Mouse (Mus musculus): ENCODE measurements around the gene B3gat2.

B3gat2 gene

DNA sequence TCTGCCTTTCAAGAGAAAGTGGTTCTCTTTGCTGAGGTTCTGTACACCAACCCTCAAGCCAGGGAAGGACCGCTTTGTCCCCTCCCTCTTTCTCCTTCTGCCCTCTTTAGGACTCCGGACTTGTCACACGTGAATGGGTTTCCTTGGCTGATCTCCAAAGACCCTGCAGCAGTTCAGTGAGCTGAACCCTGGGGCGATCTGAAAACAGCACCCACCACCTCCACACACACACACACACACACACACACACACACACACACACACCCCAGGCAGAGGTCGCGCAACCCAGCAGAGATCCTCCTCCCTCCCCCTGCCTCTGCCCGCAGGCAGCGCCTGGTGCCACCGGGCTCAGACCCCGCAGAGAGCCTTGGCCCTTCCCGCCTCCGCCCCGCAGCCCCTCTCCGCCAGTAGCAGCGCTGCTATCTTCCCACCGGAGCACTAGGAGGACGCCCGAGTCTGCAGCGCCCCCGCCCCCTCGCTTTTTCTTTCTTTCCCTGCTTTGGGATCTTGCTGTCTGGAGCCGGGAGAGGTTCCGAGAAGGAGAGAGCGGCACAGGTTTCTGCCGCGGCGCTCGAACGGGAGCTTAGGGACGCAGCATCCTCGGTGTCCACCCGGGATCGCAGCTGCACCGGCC is at the start of gene B3gat2:
B3gat2 (plus strand) TSS at position 252 of the 634 bp plus-strand sequence.
- DNase-seq: peak; percentile 82

DNA sequence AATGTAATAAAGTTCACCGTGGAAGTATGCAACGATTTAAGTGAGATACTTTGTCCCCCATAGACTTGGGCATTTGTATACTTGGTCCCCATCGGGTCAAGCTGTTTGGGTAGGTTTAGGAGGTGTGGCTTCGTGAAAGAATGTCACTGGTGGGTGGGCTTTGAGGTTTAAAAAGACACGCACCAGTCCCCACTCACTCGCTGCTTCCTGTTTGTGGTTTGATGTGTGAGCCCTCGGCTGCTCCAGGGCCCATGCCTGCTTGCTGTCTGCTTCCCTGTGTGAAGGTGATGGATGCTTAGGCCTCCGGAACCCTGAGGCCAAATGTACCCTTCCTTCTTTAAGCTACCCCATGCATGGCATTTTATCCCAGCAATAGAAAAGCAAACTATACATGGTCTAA is 41.2 kb upstream of the B3gat2 start:
- DNase-seq: no peak

DNA sequence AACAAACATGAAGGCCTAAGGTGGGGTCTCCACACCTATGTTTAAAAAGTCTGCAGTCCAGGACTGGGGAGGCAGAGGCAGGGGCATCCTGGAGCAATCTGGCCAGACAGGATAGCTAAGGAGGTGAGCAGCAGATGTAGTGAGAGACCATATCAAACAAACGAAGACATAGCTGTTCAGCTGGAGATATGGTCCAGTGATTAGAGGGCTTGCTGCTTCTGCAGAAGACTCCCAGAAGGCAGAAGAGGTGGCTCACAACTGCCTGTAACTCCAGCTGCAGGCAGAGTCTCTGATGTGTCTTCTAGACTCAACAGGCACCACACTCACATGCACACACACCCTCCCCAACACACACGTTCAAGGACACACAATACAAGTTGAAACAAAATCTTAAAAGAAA is 40.5 kb upstream of the B3gat2 start:
- DNase-seq: no peak

DNA sequence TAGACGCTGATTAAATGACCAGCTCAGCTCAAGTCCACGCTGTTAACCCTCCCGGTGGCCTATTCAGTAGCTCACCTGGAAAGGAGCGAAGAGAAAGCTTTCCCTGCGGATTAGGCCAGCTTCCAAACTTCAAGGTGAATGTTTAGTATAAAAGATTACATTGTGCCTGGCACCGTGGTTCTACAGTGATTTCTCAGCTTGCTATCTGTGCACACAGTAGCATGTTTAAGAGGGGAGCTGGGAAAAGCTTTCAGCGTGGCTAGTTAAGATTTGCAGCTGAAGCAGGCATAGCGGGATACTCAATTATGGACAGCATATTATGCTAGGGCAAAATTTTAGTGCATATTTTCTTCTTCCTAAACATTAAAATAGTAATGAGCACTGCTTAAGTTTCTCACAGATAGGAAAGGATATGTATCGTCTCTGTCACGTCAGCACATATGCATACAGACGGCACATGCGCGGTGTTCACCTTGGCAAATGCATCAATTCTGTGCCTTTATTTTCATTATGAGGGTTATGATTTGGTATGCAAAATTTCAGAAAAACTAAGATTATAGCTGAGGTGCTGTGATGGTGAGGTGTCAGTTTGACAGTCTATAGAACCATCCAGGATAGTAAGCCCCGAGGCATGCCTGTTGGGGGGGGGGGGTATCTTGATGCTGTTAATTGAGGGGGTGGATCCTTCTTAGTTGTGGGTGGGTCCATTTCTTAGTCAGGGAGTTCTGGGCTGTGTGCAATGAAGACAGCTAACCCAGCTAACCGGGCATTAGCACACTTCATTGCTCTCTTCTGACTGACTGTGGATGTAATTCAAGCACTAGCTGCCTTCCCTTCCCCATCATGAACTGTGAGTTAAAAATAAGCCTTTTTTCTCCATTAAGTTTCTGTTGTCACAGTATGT is 38.8 kb upstream of the B3gat2 start:
- DNase-seq: no peak

DNA sequence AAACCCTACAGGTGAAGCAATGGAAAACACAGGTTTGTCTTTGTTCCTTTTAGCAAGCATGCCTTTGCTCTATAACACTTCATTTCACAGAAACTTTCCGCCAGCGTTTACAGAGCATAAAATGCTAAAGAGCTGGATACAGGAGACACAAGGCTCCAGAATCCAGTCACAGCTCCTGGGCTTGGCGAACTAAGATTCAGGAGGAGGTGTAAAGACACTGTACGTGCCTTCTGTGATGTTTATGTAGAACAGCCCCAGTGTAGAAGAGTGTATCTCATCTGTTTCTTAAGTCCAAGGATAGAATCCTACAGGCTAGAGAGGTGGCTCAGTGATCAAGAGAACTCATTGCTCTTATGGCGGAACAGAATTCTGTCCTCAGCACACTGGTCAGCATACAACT is 30.2 kb upstream of the B3gat2 start:
- no peak for DNase-seq

DNA sequence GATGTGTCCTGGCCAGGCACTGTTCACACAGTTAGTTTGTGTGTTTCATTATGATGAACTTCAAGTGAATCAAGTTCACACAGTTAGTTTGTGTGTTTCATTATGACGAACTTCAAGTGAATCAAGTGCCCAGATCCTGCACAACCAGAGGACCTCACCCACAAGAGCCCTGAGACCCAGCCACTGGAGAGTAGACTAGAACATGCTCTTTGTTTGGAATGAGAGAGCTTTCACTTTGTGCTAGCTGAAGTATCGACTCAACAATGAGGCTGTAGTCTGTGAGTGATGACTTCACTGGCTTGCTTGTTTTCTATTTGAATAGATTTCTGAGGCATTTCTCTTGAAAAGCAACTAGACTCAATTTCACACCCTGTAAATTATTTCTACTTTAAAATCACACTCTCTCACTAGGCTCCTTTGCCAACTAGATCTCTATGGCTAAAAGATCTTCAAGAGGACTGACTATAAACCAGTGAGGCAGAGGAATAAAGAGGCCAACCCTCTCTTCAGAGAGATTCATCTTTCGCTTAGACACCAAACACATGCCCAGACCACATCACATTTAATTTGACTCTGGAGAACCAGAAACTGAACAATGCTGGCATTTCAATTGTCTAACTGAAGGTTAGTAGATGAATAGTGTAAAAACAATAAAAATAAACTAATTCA is 10.6 kb upstream of the B3gat2 start:
- no peak for DNase-seq

DNA sequence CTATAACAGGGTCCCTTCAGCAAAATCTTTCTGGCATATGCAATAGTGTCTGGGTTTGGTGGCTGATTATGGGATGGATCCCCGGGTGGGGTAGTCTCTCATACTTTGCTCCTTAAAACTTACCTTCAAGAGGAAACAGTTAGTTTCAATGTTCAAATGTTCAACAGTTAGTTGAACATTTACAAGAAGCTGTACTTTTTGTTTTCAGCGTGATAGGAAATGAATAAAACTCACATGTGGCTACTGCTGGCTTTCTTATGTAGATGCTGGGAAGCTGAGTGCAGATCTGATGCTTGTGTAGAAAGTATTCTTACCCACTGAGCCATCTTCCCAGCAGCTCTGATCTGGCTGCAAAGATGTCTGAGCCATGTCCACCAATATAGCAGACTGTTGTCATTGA is 8.5 kb upstream of the B3gat2 start:
- DNase-seq: no peak

DNA sequence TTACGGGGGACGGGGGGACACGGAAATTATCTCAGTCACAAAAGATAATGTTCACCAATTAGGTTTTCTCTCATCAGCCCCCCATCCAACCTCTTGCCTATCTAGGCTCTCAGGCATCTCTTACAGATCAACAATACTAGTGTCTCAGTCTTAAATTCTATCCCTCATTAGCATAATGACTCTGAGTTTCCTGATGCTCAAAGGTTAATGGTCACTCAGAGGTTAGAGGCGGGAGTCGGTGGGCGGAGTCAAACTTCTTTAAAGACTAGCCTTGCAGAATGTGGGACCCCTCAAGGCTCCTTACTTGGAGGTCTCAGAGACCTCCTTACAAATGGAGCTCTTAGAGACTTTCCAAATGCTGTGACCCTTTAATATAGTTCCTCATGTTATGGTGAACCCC is 8.0 kb upstream of the B3gat2 start:
- no peak for DNase-seq

DNA sequence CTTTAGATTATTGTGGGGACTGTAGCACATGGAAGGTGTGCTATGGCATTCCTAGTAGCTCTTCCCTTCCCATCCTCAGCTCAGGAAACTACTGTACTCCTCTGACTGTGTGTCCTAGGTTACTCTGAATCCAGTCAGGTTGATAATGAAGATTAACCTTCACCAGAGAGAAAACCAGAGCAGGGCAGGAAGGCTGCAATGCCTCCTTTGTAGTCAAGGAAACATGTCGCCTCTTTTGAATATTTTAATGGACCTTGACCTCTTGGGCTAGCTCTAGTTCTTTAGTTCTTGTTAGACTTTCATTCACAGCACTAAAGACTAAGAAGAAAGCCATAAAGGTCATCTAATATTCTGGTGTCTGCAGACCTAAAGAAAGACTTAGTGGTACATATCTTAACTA is 7.2 kb upstream of the B3gat2 start:
- no peak for DNase-seq

DNA sequence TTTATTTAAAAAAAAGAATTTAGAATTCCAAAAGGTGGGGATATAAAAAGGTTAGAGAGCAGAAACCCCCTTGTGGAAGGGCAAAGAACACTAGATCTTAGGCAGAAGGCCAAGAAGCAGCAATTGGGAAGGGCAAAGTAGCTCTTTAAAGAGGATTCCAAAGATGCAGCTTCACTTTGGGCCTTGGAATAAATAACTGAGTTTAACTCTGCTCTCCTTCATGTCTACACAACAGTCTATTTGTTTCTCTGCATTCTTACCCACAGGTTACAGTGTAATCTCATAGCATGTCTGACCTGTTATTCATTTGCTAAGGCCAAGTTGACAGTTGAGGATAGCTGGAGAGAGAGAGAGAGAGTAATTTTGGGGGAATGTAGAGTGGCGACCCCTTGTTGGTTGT is 6.6 kb upstream of the B3gat2 start:
- no peak for DNase-seq

DNA sequence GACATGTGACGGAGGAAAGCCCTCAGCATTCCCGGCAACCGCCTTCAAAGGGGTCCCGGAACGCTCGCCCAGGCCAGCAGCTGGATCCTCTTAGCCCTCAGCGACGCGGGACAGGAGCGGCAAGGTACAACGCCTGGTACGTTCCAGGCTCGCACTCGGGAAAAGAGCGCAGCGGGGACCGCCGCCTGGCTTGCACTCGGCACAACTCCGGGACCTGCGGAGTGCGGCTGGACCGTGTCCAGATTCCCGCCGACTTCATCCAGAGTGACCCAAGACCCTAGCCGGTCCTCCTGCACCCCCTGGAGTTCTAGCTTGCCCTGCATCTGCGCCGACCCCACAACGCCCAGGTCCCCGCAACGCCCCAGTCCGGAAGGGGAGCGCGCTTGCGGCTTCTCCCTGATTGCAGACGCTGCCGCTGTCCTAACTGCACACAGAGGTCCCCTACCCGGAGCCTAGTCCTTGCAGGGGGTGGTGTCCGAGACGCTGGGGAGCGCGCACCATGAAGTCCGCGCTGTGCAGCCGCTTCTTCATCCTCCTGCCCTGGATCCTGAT is 659 bp downstream of the B3gat2 start:
- peak; percentile 71 for DNase-seq

DNA sequence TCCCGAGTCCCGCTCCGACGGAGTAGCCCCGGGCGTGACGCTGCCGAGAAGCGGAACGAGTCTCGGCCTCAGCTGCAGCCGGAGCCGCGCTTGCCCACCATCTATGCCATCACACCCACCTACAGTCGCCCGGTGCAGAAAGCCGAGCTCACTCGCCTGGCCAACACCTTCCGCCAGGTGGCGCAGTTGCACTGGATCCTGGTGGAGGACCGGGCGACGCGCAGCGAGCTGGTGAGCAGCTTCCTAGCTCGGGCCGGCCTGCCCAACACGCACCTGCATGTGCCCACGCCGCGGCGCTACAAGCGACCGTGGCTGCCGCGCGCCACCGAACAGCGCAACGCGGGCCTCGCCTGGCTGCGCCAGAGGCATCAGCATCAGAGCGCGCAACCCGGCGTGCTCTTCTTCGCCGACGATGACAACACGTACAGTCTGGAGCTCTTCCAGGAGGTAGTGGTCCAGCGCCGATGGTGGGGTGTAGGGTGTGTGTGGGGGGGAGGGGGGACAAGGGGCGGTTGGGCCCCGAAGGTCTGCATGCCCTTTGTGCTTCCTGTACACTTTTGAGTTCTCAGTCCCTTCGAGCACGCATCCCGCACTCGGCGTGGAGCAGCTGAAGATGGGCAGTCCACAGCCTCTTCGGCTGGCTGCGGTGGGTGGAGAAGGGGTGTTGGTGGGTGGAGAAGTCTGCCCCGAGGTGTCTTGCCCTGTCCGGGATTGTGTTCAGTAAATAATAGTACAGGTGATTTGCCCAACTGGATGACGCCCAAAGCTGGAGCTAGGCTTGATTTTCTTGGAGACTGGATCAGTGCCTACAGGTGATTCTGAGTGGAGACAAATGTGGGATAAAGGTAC is 1.5 kb downstream of the B3gat2 start:
- peak; percentile 93 for DNase-seq

DNA sequence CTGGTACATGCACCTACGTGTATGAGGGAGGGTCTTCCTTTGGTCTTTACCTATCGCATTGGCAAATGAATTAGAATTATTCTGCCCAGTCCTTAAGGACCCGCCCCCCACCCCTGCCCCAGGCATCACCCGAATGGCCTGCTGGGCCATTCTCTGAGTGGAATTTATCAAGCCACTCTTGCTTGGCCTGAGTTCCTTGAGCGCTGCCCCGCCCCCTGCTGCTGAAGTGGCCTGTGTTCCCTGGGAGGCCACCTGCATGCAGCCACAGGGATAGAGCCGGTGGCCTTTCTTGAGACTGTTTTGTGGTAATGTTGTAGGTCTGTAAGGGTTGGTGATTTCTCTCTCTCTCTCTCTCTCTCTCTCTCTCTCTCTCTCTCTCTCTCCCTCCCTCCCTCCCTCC is 2.2 kb downstream of the B3gat2 start:
- peak; percentile 42 for DNase-seq

DNA sequence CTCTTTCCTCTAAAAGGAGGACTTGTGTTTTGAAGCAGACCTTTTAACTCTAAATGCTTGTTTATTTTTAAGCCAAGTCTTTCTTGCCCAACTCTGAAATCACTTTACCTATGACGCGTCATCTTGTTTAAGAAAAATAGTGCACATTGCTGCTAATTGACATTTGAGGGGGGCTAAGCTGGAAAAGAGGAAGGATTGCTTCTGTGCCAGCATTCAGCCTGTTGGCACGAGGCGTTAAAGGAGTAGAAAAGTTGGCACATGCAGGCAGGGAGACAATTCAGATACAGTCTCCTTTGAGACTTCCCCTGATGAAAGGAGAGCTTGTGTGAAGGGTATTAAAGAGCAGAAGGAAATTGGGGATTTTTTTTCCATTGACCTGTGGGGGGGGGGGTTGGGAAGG is 3.2 kb downstream of the B3gat2 start:
- no peak for DNase-seq

DNA sequence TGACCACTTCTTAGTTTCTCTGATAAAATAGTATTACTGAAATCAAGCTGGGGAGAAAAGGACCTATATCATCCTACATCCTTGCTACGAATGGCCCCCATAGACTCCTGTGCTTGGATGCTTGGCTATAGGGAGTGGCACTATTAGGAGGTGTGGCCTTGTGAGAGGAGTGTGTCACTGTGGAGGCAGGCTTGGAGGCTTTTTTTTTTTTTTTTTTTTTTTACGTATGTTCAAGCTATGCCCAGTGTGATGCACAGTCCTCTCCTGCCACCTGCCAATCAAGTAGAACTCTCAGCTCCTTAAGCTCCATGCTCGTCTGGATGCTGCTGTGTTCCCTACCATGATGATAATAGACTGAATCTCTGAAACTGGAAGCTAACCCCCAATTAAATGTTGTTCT is 11.5 kb downstream of the B3gat2 start:
- DNase-seq: no peak

DNA sequence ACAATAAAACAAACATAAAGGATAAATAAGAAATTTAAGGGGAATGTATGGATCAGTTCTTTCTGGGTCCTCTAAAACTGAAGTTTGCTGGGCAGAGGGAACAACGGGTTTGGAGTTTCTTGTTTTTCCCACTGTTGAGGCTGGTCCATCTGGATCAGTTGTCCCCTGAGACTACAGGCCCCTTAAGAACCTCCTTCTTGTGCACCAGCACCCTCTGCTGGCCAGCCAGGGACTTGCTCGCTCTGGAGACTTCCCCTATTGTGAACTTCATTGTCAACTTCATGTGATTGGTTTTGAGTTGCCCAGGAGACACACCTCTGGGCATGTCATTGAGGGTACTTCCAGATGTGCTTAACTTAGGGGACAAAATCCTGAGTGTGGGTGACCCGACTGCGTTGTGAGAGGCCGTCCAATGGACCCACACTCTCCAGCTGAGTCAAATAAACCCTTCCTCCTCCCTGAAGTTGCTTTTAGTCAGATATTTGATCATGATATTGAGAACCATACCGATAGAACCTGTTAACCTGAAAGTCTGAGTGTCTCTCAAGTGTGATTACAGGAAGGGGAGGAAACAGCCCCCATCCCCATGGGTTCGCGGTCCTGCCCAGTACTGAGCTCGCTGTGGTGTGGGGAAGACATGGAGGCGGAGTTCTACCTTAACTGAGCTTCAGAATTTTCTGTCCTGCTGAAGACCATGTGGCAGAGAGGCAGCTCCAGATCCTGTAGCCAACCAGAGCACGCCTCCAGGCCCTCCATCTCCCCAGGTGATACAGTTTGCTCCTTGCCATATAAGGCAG is 31.4 kb downstream of the B3gat2 start:
- peak; percentile 77 for DNase-seq

DNA sequence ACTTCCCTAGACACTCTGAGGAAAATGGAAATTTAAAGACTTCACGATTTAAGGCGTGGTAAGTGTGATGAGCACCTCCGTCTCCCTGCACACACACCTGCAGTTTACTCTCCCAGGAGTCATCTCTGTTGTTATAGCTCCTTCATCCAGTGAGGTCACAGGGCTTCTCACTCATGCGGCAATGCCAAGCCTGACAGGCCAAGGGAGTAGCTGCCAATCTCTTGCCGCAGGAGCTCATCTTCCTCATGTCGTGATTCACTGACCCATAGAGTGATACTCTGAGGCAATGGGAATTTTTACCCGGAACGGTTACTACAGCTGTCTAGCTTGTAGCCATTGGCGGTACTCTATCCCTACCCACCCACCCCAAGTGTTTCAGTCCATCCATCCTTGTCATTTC is 36.8 kb downstream of the B3gat2 start:
- peak; percentile 43 for DNase-seq

DNA sequence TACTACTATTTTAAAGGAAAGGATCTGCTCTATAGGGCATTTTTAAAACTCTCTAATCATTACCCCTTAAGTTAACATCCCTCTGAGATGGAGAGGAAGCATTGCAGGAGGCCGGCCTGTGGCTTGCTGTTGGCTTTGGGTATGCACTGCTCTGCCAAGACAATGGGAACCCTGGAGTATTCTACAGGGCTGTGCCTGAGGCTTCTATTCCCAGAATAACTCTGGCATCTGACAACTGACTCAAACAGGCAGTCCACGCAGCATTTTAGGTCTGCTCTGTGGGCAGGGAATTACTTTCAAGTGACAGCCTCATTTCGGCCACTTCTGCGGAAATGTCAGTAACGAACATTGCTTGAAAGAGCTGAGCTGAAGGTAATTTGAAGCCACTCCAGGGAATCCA is 60.1 kb downstream of the B3gat2 start:
- DNase-seq: no peak

DNA sequence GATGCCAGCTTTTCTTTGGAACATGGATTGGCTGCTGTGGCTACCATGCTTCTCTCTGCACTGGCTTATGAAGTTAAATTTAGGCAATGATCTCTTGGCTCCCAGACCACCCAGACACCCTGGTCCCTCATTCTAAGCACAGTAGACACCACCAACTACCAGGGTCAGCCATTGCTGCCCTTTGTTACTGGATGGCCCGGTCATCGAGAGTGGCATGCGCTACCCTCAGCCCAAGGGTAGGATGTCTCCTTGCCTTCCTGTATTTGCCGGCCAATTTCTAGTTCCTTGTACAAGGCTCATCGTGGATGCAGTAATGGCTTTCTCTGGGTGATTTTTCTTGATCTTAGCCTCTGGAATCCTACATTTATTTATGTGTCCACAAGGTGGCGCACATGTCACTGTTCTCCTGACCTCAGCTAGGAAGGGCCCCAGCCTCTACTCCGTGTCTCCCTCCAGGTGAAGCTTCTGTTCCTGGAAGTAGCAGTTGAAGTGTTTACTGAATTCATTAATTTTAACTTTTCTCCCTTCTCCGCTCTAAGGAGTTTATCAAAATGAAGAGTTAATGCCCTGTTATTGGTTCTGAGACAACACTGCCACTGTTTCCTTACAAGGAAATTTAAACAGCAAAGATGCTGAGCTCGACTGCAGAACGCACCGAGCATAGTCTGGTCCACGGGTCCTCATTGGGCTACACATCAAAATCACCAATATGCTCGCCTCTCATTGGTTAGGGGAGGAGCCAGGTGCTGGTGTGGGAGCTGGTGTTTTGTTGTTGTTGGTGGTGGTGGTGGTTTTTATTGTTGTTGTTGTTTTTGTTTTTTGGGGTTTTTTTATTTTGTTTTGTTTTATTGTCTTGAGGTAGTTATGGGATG is 65.6 kb downstream of the B3gat2 start:
- DNase-seq: peak; percentile 35

DNA sequence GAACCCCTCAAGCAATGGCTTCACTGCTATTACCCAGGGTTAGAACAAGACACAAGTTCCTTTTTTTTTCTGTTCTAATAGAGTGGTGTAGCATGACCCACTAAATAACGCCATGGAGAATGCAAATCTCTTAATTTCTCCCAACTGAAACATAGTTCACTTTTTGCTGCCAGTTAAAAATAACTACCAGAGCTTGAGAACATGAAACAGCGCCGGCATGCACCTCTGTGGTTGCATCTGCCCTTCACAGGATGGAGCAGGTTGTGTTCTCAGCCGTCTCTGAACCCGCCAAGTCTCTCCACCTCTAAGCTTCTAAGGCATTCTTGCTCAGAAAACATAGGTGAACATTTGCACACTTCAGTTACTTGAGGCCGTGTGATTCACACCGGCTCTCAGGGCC is 72.7 kb downstream of the B3gat2 start:
- no peak for DNase-seq

DNA sequence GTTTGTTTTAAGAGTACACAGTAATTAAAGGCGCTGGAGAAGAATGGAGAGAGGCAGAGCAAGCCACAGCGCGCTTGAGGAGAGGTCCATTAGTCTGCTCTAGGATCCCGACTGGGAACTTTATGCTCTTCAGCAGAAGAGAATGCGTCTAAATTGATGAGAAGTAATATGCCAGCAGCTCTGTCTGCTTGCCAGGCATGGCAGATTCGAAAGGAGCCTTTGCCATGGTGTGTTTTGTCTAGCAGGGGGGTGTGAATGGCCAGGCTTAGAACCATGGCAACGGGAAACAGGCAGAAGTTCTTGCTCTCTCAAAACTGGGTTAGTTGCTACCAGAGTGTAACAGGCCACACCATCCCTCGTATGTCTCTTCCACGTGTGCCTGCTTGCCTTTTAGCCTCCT is 73.3 kb downstream of the B3gat2 start:
- DNase-seq: no peak

Measured in kidney, adult 18-20 months (tissue).